Mouse (Mus musculus): ENCODE measurements around the gene Phyhd1. TPM values are rescaled to one million over a fixed set of nuclear protein-coding genes. Genes with fewer than 3 reads are reported as not detected.
A peak's percentile ranks its signal among the peaks of the same experiment; 100 is the strongest.

Phyhd1 gene
- polyA plus RNA-seq, 1 experiment from 2014 or later, result 18.9 TPM

DNA sequence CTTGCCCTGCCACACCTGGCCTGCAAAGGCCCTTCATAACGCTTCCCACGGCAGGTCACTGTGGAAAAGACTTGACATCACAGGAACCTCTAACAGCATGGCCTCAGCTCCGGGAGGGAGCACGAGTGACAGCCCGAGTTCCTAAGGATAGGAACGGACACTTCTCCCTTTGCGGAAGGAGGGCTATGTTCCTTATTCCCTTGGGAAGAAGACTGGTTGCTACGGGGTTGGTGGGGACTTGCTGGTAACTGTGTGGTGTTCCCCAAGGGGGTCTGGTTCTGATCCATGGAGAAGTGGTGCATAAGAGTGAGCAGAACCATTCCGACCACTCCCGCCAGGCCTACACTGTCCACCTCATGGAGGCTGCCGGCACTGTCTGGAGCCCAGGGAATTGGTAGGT lies 14.7 kb downstream of the Phyhd1 start, which contains the start of gene Gm28038:
Gm28038 (plus strand) TSS at position 301 of the 400 bp plus-strand sequence.
- Histone ChIP-seq H3K9ac (ENCODE audit: low read depth, low read length) (no peak within 1 kb of the TSS), H3K4me2 (ENCODE audit: low read length) (no peak within 1 kb of the TSS), H3K27me3 (ENCODE audit: insufficient read depth, low read length) (no peaks in the 10 kb centered on the region), H3K9me3 (replicated peaks; ENCODE audit: low read length) (no peaks in the 10 kb centered on the region), H3K36me3 (ENCODE audit: insufficient read depth, low read length) (no peaks in the 10 kb centered on the region), H3K4me3 (replicated peaks; ENCODE audit: low read depth, low read length) (no peak within 1 kb of the TSS), H3K4me1 (replicated peaks; ENCODE audit: insufficient read depth, low read length) (peaks cover 8% of the 10 kb centered on the region), H3K27ac (no peak within 1 kb of the TSS)
- 88% methylated on average over 11 of the region's 11 CpGs for WGBS
- no peak for DNase-seq (ENCODE audit: low spot score)
- no peak for TF ChIP-seq CTCF (IDR thresholded peaks at IDR 0.05; ENCODE audit: low read depth)
- ATAC-seq (replicated peaks; ENCODE audit: low FRiP score, low read depth), result no peak

DNA sequence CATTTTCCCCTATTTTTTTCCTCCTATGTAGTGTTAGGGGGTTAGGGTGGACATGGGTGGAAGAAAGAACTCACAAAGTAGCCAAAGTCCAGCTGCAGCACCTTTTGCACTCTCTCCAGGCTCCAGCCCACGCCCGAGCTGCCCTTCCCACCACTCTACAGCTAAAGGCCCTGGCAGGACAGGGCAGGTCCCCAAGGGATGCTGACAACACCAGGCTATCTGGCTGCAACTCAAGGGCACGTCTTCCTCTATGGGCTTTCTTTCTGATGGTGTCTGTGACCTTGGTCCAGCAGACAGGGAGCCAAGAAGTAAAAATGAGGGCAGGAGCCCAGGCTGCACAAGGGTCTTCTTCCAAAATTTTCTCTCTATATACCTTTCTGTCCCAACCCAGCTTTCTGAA lies 15.6 kb downstream of the Phyhd1 start:
- no peak for DNase-seq (ENCODE audit: low spot score)
- H3K36me3 ChIP-seq (ENCODE audit: insufficient read depth, low read length), result no peaks in the 10 kb centered on the region

DNA sequence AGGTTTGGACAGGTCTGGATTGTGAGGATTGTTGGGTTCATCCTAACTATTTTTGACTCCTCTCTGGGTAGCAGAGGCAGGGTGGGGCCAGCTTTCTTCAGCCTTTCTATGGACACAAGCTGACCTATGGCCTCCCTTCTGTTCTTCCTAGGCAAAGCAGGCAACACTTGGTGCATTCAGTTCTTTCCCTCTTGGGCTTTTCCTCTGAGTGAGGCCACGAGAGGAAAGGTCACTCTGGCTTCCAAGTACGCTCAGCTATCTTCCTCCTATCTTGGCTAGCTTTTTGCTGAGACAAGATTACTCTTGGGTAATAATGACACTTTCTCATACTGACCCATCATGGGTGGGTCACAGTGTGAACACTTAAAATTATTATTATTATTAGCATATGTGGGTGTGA lies 17.2 kb downstream of the Phyhd1 start:
- Histone ChIP-seq H3K4me3 (replicated peaks; ENCODE audit: low read depth, low read length) (no peak overlapping the region), H3K36me3 (ENCODE audit: insufficient read depth, low read length) (no peaks in the 10 kb centered on the region), H3K9me3 (replicated peaks; ENCODE audit: low read length) (no peaks in the 10 kb centered on the region), H3K4me2 (ENCODE audit: low read length) (no peak overlapping the region), H3K4me1 (replicated peaks; ENCODE audit: insufficient read depth, low read length) (peaks cover 19% of the 10 kb centered on the region), H3K27me3 (ENCODE audit: insufficient read depth, low read length) (no peaks in the 10 kb centered on the region), H3K27ac (no peak overlapping the region), H3K9ac (ENCODE audit: low read depth, low read length) (no peak overlapping the region)
- DNase-seq (ENCODE audit: low spot score) (no peak), ATAC-seq (replicated peaks; ENCODE audit: low FRiP score, low read depth) (no peak)
- no peak for TF ChIP-seq CTCF (IDR thresholded peaks at IDR 0.05; ENCODE audit: low read depth)
- WGBS, result 77% methylated on average over 2 of the region's 2 CpGs

More for the DNA sequence above, 15.6 kb downstream of the Phyhd1 start:
- TF ChIP-seq CTCF (IDR thresholded peaks at IDR 0.05; ENCODE audit: low read depth), result no peak
- Histone ChIP-seq H3K27me3 (ENCODE audit: insufficient read depth, low read length) (no peaks in the 10 kb centered on the region), H3K9ac (ENCODE audit: low read depth, low read length) (no peak overlapping the region), H3K27ac (no peak overlapping the region), H3K4me3 (replicated peaks; ENCODE audit: low read depth, low read length) (no peak overlapping the region), H3K4me2 (ENCODE audit: low read length) (no peak overlapping the region), H3K9me3 (replicated peaks; ENCODE audit: low read length) (no peaks in the 10 kb centered on the region), H3K4me1 (replicated peaks; ENCODE audit: insufficient read depth, low read length) (peaks cover 8% of the 10 kb centered on the region)
- 87% methylated on average over 3 of the region's 3 CpGs for WGBS
- no peak for ATAC-seq (replicated peaks; ENCODE audit: low FRiP score, low read depth)

DNA sequence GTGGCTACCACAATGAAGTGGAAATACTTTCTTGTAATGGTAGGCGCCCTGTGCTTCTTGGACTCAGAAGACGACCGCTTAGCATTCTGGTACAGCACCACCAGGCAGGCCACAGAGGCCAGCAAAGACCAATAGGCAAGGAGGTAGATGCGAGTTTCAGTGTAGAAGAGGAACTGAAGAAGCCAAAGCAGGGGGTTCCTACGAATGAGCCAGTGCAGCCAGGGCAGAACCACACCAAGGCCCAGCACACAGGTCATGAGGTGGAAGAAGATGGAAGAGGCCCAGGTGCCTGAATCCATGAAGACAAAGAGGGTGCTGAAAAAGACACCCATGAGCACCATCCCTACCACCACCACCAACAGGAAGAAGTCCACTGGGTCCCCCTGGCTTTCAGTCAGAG lies 19.0 kb downstream of the Phyhd1 start:
- Histone ChIP-seq H3K4me2 (ENCODE audit: low read length) (peak overlapping the region; percentile 93), H3K4me1 (replicated peaks; ENCODE audit: insufficient read depth, low read length) (peaks cover 19% of the 10 kb centered on the region), H3K9me3 (replicated peaks; ENCODE audit: low read length) (no peaks in the 10 kb centered on the region), H3K27me3 (ENCODE audit: insufficient read depth, low read length) (no peaks in the 10 kb centered on the region), H3K4me3 (replicated peaks; ENCODE audit: low read depth, low read length) (peak overlapping the region; percentile 96), H3K9ac (ENCODE audit: low read depth, low read length) (no peak overlapping the region), H3K27ac (no peak overlapping the region), H3K36me3 (ENCODE audit: insufficient read depth, low read length) (no peaks in the 10 kb centered on the region)
- WGBS, result 96% methylated on average over 5 of the region's 5 CpGs
- ATAC-seq (replicated peaks; ENCODE audit: low FRiP score, low read depth), result no peak
- TF ChIP-seq CTCF (IDR thresholded peaks at IDR 0.05; ENCODE audit: low read depth), result no peak
- no peak for DNase-seq (ENCODE audit: low spot score)

DNA sequence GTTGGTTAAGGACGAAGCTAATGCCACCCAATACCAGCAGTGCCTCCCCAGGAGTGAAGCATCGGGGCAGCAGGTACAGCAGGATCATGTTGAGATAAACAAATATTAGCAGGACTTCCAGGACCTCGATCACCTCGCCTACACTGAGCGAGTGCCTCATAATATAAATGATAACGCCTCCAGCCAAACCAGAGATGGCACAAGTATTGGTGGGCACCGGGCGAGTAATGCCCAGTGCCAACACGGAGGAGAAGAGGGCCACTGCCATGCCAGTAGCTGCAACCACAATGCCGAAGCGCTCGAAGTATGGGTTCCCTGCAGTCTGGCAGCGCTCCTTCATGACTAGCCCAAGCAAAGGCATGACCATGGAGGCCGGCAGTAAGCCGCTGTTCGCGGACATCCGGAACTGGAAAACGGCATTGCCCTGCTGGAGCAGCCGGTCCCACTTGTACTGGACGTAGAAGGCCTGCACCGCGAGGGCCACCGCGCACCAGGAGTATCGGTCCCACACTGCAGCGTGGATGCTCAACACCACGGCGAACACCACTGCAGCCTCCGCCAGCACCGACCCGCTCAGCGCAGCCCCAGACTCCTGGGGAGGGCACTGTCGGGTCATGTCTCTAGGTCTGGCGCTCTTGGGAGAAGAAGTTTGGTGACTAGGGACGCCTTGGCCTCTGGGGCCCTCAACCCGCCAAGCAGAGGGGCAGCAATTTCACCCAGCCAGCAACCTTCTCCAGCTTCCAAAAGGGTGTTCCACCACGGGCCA lies 19.6 kb downstream of the Phyhd1 start:
- Histone ChIP-seq H3K4me2 (ENCODE audit: low read length) (peak overlapping the region; percentile 93), H3K9ac (ENCODE audit: low read depth, low read length) (peak overlapping the region; percentile 87), H3K9me3 (replicated peaks; ENCODE audit: low read length) (no peaks in the 10 kb centered on the region), H3K36me3 (ENCODE audit: insufficient read depth, low read length) (no peaks in the 10 kb centered on the region), H3K4me1 (replicated peaks; ENCODE audit: insufficient read depth, low read length) (peaks cover 19% of the 10 kb centered on the region), H3K27me3 (ENCODE audit: insufficient read depth, low read length) (no peaks in the 10 kb centered on the region), H3K4me3 (replicated peaks; ENCODE audit: low read depth, low read length) (peak overlapping the region; percentile 96), H3K27ac (peak overlapping the region; percentile 63; the same call in 1 of the 2 replicates)
- ATAC-seq (replicated peaks; ENCODE audit: low FRiP score, low read depth) (peak; percentile 70), DNase-seq (ENCODE audit: low spot score) (no peak)
- no peak for TF ChIP-seq CTCF (IDR thresholded peaks at IDR 0.05; ENCODE audit: low read depth)
- WGBS, result 12% methylated on average over 38 of the region's 38 CpGs

DNA sequence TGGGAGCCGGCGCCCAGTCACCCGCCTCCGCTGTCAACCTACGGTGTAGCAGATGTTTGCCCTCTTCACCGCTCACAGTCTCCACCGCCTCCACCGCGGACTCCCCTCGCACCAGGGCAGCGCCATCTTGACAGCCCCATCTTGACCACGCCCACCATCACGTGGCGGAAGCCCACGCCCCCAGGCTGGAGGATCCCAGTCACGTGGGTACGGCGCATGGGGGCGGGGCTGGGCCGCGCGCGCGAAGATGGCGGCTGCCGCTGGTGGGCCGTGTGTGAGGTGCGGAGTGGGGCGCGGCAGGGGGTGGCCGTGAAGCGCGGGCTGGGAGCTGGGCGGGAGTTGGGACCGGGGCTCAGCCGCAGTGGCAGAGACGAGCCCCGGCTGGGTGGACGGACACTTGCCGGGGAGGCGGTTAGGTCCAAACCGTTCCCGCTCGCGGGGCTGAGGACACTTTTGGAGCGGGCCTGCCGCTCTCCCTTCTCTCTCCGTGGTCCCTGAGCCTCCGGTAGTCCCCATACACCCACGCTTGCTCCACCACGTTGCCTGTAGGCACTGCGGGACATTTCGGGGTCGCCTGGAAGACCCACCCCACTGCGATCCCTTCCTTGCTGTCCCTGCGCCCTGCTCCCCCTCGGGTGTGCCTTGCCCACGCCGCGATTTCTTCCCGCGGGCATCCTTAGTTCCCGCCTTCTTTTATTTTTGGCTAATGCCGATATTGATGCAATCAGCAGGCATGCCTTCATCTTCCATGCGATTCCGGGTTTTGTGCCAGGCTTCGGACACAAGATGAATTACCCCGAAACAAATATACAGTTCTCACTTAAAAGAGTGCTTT lies 20.4 kb downstream of the Phyhd1 start, which contains the start of the genes Dolk and Nup188:
Dolk (minus strand) TSS at position 143 of the 835 bp plus-strand sequence.
Nup188 (plus strand) TSS at position 206 of the 835 bp plus-strand sequence.
- no peak for TF ChIP-seq CTCF (IDR thresholded peaks at IDR 0.05; ENCODE audit: low read depth)
- ATAC-seq (replicated peaks; ENCODE audit: low FRiP score, low read depth) (peak; percentile 92), DNase-seq (ENCODE audit: low spot score) (peak; percentile 97)
- Histone ChIP-seq H3K9ac (ENCODE audit: low read depth, low read length) (peak within 1 kb of the TSS; percentile 87), H3K27me3 (ENCODE audit: insufficient read depth, low read length) (no peaks in the 10 kb centered on the region), H3K4me3 (replicated peaks; ENCODE audit: low read depth, low read length) (peak within 1 kb of the TSS; percentile 96), H3K9me3 (replicated peaks; ENCODE audit: low read length) (no peaks in the 10 kb centered on the region), H3K4me1 (replicated peaks; ENCODE audit: insufficient read depth, low read length) (peaks cover 19% of the 10 kb centered on the region), H3K4me2 (ENCODE audit: low read length) (peak within 1 kb of the TSS; percentile 93), H3K27ac (peak within 1 kb of the TSS; percentile 63; the same call in 1 of the 2 replicates), H3K36me3 (ENCODE audit: insufficient read depth, low read length) (no peaks in the 10 kb centered on the region)
- under 1% methylated on average over 64 of the region's 68 CpGs for WGBS

Data from kidney, postnatal 0 days (tissue).